ENCODE assay signal across 14 mouse cellular contexts in genomic region chr11:97631046-97631445, GRCm38 (mm10). TPM values are rescaled to one million over a fixed set of nuclear protein-coding genes. Genes with fewer than 3 reads are reported as not detected.
"Had no signal": no experiment of that assay in that cellular context is flagged by ENCODE, and none has a peak within 500 bp of the region (broad histone marks: within the 10 kb centered on the region; RNA-seq: fewer than 3 reads in every experiment).

No protein-coding gene starts in this region.

- ATAC-seq: intestine, postnatal 0 days; midbrain, embryonic 13.5 days had no signal

- H3K9me3 ChIP-seq: limb, embryonic 13.5 days; midbrain, embryonic 13.5 days; stomach, embryonic 15.5 days had no signal

- H3K4me2 ChIP-seq: midbrain, embryonic 13.5 days had no signal

- H3K36me3 ChIP-seq: limb, embryonic 13.5 days; midbrain, embryonic 13.5 days; stomach, embryonic 15.5 days had no signal

- H3K27ac ChIP-seq: kidney, postnatal 0 days; limb, embryonic 13.5 days; liver, embryonic 14.5 days; midbrain, embryonic 13.5 days; stomach, embryonic 15.5 days had no signal

- H3K9ac ChIP-seq: limb, embryonic 13.5 days; liver, embryonic 14.5 days; midbrain, embryonic 13.5 days; stomach, embryonic 15.5 days had no signal

- DNase-seq: kidney, adult 9 months; kidney, postnatal 4 days; lung, adult 18-20 months; right cerebral cortex, postnatal 14 days; thymus, adult 2 months; thymus, postnatal 25 days had no signal

- H3K4me3 ChIP-seq: limb, embryonic 13.5 days; midbrain, embryonic 13.5 days; myocyte; stomach, embryonic 15.5 days had no signal

RNA-seq across cellular contexts. Expression of gene Srcin1, which starts 55.1 kb away (rescaled TPM):
- total RNA-seq: megakaryocyte-erythroid progenitor cell, adult 5-6 weeks had no signal
- polyA plus RNA-seq: myocyte had no signal
